Mouse (Mus musculus): Measurements from ENCODE around the gene Gadd45b. TPM values are rescaled to one million over a fixed set of nuclear protein-coding genes. Genes with fewer than 3 reads are reported as not detected.

Gadd45b gene
- polyA plus RNA-seq, 1 experiment from 2014 or later, result 5.0 TPM

DNA sequence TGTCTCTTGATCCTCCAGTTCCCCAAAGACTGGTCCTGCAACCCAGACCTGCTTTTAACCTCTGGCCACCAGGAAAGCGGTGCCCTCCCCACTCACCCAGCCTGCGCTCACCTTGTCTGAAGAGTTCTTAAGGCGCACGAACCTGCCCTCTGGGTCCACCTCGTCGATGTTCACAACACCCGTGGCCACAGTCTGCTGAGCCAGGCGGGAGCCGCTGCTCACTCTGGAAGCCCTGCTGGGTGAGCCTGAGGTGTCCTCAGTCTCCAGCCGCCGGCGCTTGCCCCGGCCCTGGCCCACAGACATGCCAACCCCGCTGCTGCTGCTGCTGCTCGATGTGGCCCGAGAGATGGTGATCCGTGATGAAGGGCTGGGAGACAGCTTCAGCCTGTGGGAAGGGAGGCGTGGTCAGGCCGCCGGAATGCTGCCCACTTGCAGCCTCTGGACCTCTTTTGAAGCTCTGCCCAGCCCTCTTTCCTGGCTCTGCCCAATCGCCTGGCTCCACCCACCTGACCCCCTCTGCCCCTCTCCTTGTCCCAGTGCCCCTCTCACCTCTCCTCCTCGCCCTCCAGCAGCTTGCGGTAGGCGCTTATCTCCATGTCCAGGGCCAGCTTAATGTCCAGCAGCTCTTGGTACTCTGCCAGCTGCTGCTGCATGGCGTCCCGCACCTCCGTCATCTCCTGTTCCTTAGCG, 25.7 kb upstream of the Gadd45b start:
- Histone ChIP-seq H3K27ac (ENCODE audit: low read length) (no peak overlapping the region), H3K36me3 (ENCODE audit: control insufficient read depth, insufficient read depth) (peaks cover 5% of the 10 kb centered on the region), H3K4me1 (ENCODE audit: control insufficient read depth, low read depth, low read length) (peaks cover 14% of the 10 kb centered on the region), H3K9me3 (replicated peaks; ENCODE audit: control insufficient read depth, low read length) (no peaks in the 10 kb centered on the region), H3K4me2 (ENCODE audit: low read depth, low read length) (no peak overlapping the region), H3K27me3 (ENCODE audit: control insufficient read depth, insufficient read depth, low read depth, low read length) (no peaks in the 10 kb centered on the region), H3K4me3 (ENCODE audit: low read depth, low read length) (no peak overlapping the region), H3K9ac (ENCODE audit: low read depth, low read length) (no peak overlapping the region)
- 86% methylated on average over 28 of the region's 28 CpGs for WGBS (ENCODE audit: insufficient replicate concordance)
- no peak for ATAC-seq (ENCODE audit: low read depth)

DNA sequence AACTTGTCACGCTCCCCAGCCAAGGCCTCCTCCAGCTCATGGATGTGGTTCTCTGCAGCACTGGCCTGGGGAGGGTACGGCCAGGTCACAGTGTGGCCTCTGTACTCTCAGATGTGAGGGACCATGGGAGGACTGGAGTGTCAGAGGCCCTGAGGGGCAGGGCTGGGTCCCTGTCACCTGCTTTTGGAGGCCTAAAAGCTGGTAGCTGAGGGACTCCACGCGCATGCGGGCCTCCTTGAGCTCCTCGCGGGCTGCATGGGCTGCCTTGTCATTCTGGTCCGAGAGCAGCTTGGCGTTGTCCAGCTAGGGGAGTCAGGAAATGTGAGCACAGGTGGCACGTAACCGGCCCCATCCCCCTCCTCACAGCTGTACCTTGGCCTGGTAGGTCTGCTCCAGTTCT, 25.2 kb upstream of the Gadd45b start:
- no peaks in the 10 kb centered on the region for H3K27me3 ChIP-seq (ENCODE audit: control insufficient read depth, insufficient read depth, low read depth, low read length)
- H3K9ac ChIP-seq (ENCODE audit: low read depth, low read length), result no peak overlapping the region
- H3K9me3 ChIP-seq (replicated peaks; ENCODE audit: control insufficient read depth, low read length), result no peaks in the 10 kb centered on the region
- no peak overlapping the region for H3K4me2 ChIP-seq (ENCODE audit: low read depth, low read length)
- 78% methylated on average over 11 of the region's 11 CpGs for WGBS (ENCODE audit: insufficient replicate concordance)
- H3K4me1 ChIP-seq (ENCODE audit: control insufficient read depth, low read depth, low read length), result peaks cover 8% of the 10 kb centered on the region
- no peak for ATAC-seq (ENCODE audit: low read depth)
- no peak overlapping the region for H3K4me3 ChIP-seq (ENCODE audit: low read depth, low read length)
- no peak overlapping the region for H3K27ac ChIP-seq (ENCODE audit: low read length)
- peaks cover 4% of the 10 kb centered on the region for H3K36me3 ChIP-seq (ENCODE audit: control insufficient read depth, insufficient read depth)

DNA sequence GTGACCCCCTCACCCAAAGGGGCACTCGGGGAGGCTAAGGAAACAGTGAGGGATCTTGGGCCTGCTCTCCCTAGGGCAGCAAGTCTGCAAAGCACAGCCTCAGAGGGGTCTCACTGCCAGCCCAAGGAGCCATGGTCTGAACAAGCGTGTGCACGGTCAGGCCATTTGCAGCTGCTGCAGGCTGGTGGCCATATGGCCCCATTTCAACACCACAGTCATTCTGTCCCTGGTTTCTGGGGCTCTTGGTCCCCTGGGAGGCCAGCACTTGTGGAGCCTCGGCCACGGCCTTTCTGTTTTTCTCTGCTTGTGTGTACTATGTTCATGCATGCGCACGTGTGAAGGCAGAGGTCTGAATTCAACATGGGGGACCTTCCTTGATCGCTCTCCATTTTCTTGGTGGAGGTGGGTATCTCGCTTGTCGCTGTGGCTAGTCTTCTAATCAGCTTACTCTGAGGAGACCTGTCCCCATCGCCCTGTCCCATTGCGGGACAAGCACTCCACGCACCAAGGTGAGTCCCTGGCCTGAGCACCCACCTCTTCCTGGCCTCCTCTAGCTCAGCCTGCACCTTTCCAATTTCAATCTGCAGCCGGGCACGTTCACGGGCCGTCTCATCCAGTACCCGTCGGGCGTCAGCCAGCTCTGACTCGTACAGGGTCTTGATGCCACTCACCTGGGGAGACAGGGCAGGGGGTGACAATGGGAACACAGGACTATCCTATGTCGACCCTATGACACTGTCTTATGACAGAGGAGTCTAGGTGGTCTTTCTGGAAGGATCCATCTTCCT, 20.3 kb upstream of the Gadd45b start:
- peaks cover 2% of the 10 kb centered on the region for H3K36me3 ChIP-seq (ENCODE audit: control insufficient read depth, insufficient read depth)
- no peak for ATAC-seq (ENCODE audit: low read depth)
- WGBS (ENCODE audit: insufficient replicate concordance), result 84% methylated on average over 22 of the region's 22 CpGs

DNA sequence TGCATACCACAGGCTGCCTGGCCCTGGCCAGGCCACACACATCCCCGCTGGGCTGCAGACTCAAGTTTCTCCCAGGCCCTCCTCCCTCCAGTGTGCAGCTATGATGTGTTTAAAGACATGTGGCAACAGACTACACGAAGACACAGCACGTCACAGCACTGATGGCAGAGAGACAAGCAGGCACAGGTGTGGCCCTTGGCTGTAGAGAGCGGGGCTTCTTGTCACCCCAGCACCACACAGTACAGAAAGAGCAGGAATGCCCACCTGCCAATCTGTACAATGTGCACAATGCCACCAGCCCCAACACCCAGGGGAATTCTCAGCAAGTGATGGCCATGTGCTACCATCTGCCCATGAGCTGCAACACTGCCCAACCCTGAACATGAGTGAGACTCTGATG, 18.5 kb upstream of the Gadd45b start:
- Histone ChIP-seq H3K4me3 (ENCODE audit: low read depth, low read length) (no peak overlapping the region), H3K27ac (ENCODE audit: low read length) (no peak overlapping the region), H3K9ac (ENCODE audit: low read depth, low read length) (no peak overlapping the region), H3K27me3 (ENCODE audit: control insufficient read depth, insufficient read depth, low read depth, low read length) (no peaks in the 10 kb centered on the region), H3K9me3 (replicated peaks; ENCODE audit: control insufficient read depth, low read length) (no peaks in the 10 kb centered on the region), H3K36me3 (ENCODE audit: control insufficient read depth, insufficient read depth) (no peaks in the 10 kb centered on the region), H3K4me2 (ENCODE audit: low read depth, low read length) (no peak overlapping the region), H3K4me1 (ENCODE audit: control insufficient read depth, low read depth, low read length) (peaks cover 25% of the 10 kb centered on the region)
- ATAC-seq (ENCODE audit: low read depth), result no peak
- 80% methylated on average over 4 of the region's 4 CpGs for WGBS (ENCODE audit: insufficient replicate concordance)

More for the DNA sequence above, 20.3 kb upstream of the Gadd45b start:
- H3K9ac ChIP-seq (ENCODE audit: low read depth, low read length), result no peak overlapping the region
- no peaks in the 10 kb centered on the region for H3K9me3 ChIP-seq (replicated peaks; ENCODE audit: control insufficient read depth, low read length)
- H3K4me3 ChIP-seq (ENCODE audit: low read depth, low read length), result no peak overlapping the region
- no peaks in the 10 kb centered on the region for H3K27me3 ChIP-seq (ENCODE audit: control insufficient read depth, insufficient read depth, low read depth, low read length)
- peaks cover 8% of the 10 kb centered on the region for H3K4me1 ChIP-seq (ENCODE audit: control insufficient read depth, low read depth, low read length)
- H3K4me2 ChIP-seq (ENCODE audit: low read depth, low read length), result no peak overlapping the region
- H3K27ac ChIP-seq (ENCODE audit: low read length), result no peak overlapping the region

- no peak overlapping the region for H3K9ac ChIP-seq (ENCODE audit: low read depth, low read length)
- peaks cover 28% of the 10 kb centered on the region for H3K4me1 ChIP-seq (ENCODE audit: control insufficient read depth, low read depth, low read length)
- H3K9me3 ChIP-seq (replicated peaks; ENCODE audit: control insufficient read depth, low read length), result no peaks in the 10 kb centered on the region
- no peaks in the 10 kb centered on the region for H3K27me3 ChIP-seq (ENCODE audit: control insufficient read depth, insufficient read depth, low read depth, low read length)
- ATAC-seq (ENCODE audit: low read depth), result no peak
- H3K4me3 ChIP-seq (ENCODE audit: low read depth, low read length), result no peak overlapping the region
- no peak overlapping the region for H3K27ac ChIP-seq (ENCODE audit: low read length)
- no peak overlapping the region for H3K4me2 ChIP-seq (ENCODE audit: low read depth, low read length)
- H3K36me3 ChIP-seq (ENCODE audit: control insufficient read depth, insufficient read depth), result no peaks in the 10 kb centered on the region
These were observed 18.0 kb upstream of the Gadd45b start for GRCm38 (mm10) chr10:80911891-80912290.

DNA sequence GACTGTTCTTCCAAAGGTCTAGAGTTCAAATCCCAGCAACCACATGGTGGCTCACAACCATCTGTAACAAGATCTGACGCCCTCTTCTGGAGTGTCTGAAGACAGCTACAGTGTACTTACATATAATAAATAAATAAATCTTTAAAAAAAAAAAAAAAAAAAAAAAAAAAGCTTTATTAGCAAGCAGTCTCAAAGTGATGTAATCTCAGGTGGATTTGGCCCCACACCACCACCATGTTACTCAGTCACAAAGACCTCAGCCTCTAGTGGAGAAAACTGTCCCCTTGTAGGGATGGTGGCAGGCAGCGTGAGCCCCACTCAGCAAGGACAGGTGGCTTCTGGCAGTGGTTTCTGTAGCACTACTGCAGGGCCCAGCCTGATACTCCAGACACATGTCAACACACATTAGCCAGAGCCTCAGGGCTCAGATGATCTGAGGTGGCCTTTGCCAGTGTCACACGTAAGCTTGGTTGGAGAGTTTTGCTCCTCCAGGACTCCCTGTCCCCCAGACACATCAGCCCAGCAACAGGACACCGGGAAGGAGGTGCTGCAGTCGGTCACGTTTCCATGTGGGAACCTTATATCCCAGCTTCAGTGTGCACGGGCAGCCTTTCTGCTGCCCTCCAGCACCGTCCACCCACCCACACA, 16.4 kb upstream of the Gadd45b start:
- Histone ChIP-seq H3K4me2 (ENCODE audit: low read depth, low read length) (no peak overlapping the region), H3K4me3 (ENCODE audit: low read depth, low read length) (no peak overlapping the region), H3K36me3 (ENCODE audit: control insufficient read depth, insufficient read depth) (no peaks in the 10 kb centered on the region), H3K4me1 (ENCODE audit: control insufficient read depth, low read depth, low read length) (peaks cover 36% of the 10 kb centered on the region), H3K27ac (ENCODE audit: low read length) (no peak overlapping the region), H3K9ac (ENCODE audit: low read depth, low read length) (no peak overlapping the region), H3K9me3 (replicated peaks; ENCODE audit: control insufficient read depth, low read length) (no peaks in the 10 kb centered on the region), H3K27me3 (ENCODE audit: control insufficient read depth, insufficient read depth, low read depth, low read length) (peaks cover 8% of the 10 kb centered on the region)
- 75% methylated on average over 7 of the region's 8 CpGs for WGBS (ENCODE audit: insufficient replicate concordance)
- ATAC-seq (ENCODE audit: low read depth), result no peak

- Histone ChIP-seq H3K4me1 (ENCODE audit: control insufficient read depth, low read depth, low read length) (peaks cover 38% of the 10 kb centered on the region), H3K4me2 (ENCODE audit: low read depth, low read length) (no peak overlapping the region), H3K4me3 (ENCODE audit: low read depth, low read length) (no peak overlapping the region), H3K36me3 (ENCODE audit: control insufficient read depth, insufficient read depth) (no peaks in the 10 kb centered on the region), H3K9me3 (replicated peaks; ENCODE audit: control insufficient read depth, low read length) (no peaks in the 10 kb centered on the region), H3K9ac (ENCODE audit: low read depth, low read length) (no peak overlapping the region), H3K27ac (ENCODE audit: low read length) (no peak overlapping the region), H3K27me3 (ENCODE audit: control insufficient read depth, insufficient read depth, low read depth, low read length) (peaks cover 8% of the 10 kb centered on the region)
- no peak for ATAC-seq (ENCODE audit: low read depth)
- WGBS (ENCODE audit: insufficient replicate concordance), result 76% methylated on average over 5 of the region's 5 CpGs
These were observed 15.6 kb upstream of the Gadd45b start for GRCm38 (mm10) chr10:80914253-80914656.

DNA sequence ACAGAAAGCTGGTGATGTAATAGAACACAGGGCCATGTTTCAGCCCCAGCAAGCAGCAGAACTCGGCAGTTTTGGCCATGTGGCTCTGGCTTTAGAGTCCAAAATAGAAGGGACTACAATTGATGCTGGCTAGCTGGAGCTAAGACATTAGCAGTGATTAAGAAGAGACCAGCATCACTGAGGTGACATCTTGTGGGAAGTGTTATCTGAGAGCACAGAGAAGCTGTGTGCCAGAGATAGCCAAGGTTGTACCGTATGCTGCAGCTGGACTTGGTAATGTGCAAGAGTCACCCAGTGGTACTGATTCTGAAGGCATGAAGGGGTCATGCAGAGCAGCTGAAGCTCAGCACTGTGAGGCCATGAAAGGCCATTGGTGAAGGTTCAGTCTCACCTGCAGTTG, 14.6 kb upstream of the Gadd45b start:
- ATAC-seq (ENCODE audit: low read depth), result no peak
- Histone ChIP-seq H3K36me3 (ENCODE audit: control insufficient read depth, insufficient read depth) (no peaks in the 10 kb centered on the region), H3K9me3 (replicated peaks; ENCODE audit: control insufficient read depth, low read length) (no peaks in the 10 kb centered on the region), H3K4me2 (ENCODE audit: low read depth, low read length) (no peak overlapping the region), H3K4me3 (ENCODE audit: low read depth, low read length) (no peak overlapping the region), H3K9ac (ENCODE audit: low read depth, low read length) (no peak overlapping the region), H3K27ac (ENCODE audit: low read length) (no peak overlapping the region), H3K4me1 (ENCODE audit: control insufficient read depth, low read depth, low read length) (peaks cover 38% of the 10 kb centered on the region), H3K27me3 (ENCODE audit: control insufficient read depth, insufficient read depth, low read depth, low read length) (peaks cover 8% of the 10 kb centered on the region)
- 24% methylated on average over 2 of the region's 2 CpGs for WGBS (ENCODE audit: insufficient replicate concordance)

GRCm38 (mm10) chr10:80915736-80916135, 14.1 kb upstream of the Gadd45b start:
- H3K4me2 ChIP-seq (ENCODE audit: low read depth, low read length), result no peak overlapping the region
- no peak overlapping the region for H3K27ac ChIP-seq (ENCODE audit: low read length)
- no peaks in the 10 kb centered on the region for H3K9me3 ChIP-seq (replicated peaks; ENCODE audit: control insufficient read depth, low read length)
- H3K9ac ChIP-seq (ENCODE audit: low read depth, low read length), result no peak overlapping the region
- 76% methylated on average over 4 of the region's 4 CpGs for WGBS (ENCODE audit: insufficient replicate concordance)
- H3K4me1 ChIP-seq (ENCODE audit: control insufficient read depth, low read depth, low read length), result peaks cover 38% of the 10 kb centered on the region
- H3K4me3 ChIP-seq (ENCODE audit: low read depth, low read length), result no peak overlapping the region
- no peaks in the 10 kb centered on the region for H3K36me3 ChIP-seq (ENCODE audit: control insufficient read depth, insufficient read depth)
- no peak for ATAC-seq (ENCODE audit: low read depth)
- peaks cover 8% of the 10 kb centered on the region for H3K27me3 ChIP-seq (ENCODE audit: control insufficient read depth, insufficient read depth, low read depth, low read length)

All from liver, embryonic 16.5 days (tissue).